Comparison of ENCODE assay signal across 15 mouse cellular contexts in genomic region chr4:151263786-151264414, GRCm38 (mm10).
DNase-seq lines count a peak whose midpoint lies in the region; ATAC-seq and TF ChIP-seq lines count a peak whose summit lies in the region.
"Had no signal": no experiment of that assay in that cellular context is flagged by ENCODE, and none has a peak within 500 bp of the region (broad histone marks: within the 10 kb centered on the region; RNA-seq: fewer than 3 reads in every experiment).

No protein-coding gene starts in this region.

- ATAC-seq in midbrain, embryonic 15.5 days (replicated peaks) = no peak
- ATAC-seq: CD4-positive, CD25-positive, alpha-beta regulatory T cell, adult 4 months; intestine, embryonic 15.5 days; liver, postnatal 0 days had no signal

- in situ Hi-C loops in CH12.LX (cut with MboI; ENCODE audit: low pct_ligation_motif_present, low pct_unique_long_range_greater_than_20kb, low sequenced_read_pairs) = no loop called here

- intact Hi-C loops in left cerebral cortex, postnatal 36 days (cut with DNase I) = no loop called here

- 41% methylated on average over 14 of the region's 14 CpGs for WGBS in midbrain, embryonic 15.5 days

- no peak overlapping the region for H3K27ac ChIP-seq in CH12.LX (ENCODE audit: insufficient read depth, low read depth)
- H3K27ac ChIP-seq in midbrain, embryonic 15.5 days = 0 out of 2 replicates have a peak overlapping the region, but pooled peaks have one; percentile 32
- H3K27ac ChIP-seq: gastrocnemius, adult 2 months; heart, adult 2 months; intestine, embryonic 15.5 days had no signal

- no peak for TF ChIP-seq RAD21 in CH12.LX (IDR thresholded peaks at IDR 0.05; ENCODE audit: low read depth, low read length)

- H3K9ac ChIP-seq in CH12.LX (ENCODE audit: insufficient read depth, low read depth) = no peak overlapping the region
- H3K9ac ChIP-seq in midbrain, embryonic 15.5 days = no peak overlapping the region
- H3K9ac ChIP-seq: intestine, embryonic 15.5 days; liver, postnatal 0 days had no signal

- no peak overlapping the region for H3K4me3 ChIP-seq in CH12.LX (replicated peaks in 1 of 3; ENCODE audit: low read depth in 2 of 3, low read length in 2 of 3, poor library complexity in 1 of 3)
- H3K4me3 ChIP-seq in midbrain, embryonic 15.5 days = no peak overlapping the region
- H3K4me3 ChIP-seq: gastrocnemius, adult 2 months; heart, adult 2 months; intestine, embryonic 15.5 days had no signal

- DNase-seq in left cerebral cortex, postnatal 36 days (ENCODE audit: low spot score in 2 of 2) = peak; percentile 15 to 19
- DNase-seq in left cerebral cortex, adult 8-10 months (ENCODE audit: low spot score in 2 of 2) = no peak
- DNase-seq in CH12.LX (ENCODE audit: extremely low read depth) (no peak), NIH3T3 (ENCODE audit: low read depth) (peak; percentile 11)
- no peak for DNase-seq in embryo, embryonic 10 days (ENCODE audit: low spot score)
- no peak for DNase-seq in adrenal gland, adult 8-10 months
- DNase-seq: cerebellum, adult 8-10 months; gastrocnemius, adult 2 months; heart, adult 2 months; kidney, postnatal 25 days; liver, postnatal 0 days; thymus, adult 2 months had no signal

- no peak for TF ChIP-seq CTCF in CH12.LX (conservative IDR thresholded peaks at IDR 0.05 in 1 of 2, IDR thresholded peaks at IDR 0.05 in 1 of 2; ENCODE audit: low read depth in 2 of 2, low read length in 2 of 2)

- TF ChIP-seq EP300 in CH12.LX (IDR thresholded peaks at IDR 0.05; ENCODE audit: low read length) = no peak

- H3K9me3 ChIP-seq in CH12.LX (replicated peaks; ENCODE audit: low read length) = peaks cover 96% of the 10 kb centered on the region
- no peaks in the 10 kb centered on the region for H3K9me3 ChIP-seq in midbrain, embryonic 15.5 days
- H3K9me3 ChIP-seq: intestine, embryonic 15.5 days had no signal

- H3K36me3 ChIP-seq in CH12.LX (replicated peaks in 1 of 2; ENCODE audit: control insufficient read depth in 1 of 2, insufficient read depth in 1 of 2, low read length in 1 of 2) = no peaks in the 10 kb centered on the region
- no peaks in the 10 kb centered on the region for H3K36me3 ChIP-seq in midbrain, embryonic 15.5 days (replicated peaks)
- H3K36me3 ChIP-seq: intestine, embryonic 15.5 days had no signal

- dilution Hi-C loops in CH12.LX (cut with MboI; ENCODE audit: extremely low pct_ligation_motif_present, extremely low pct_unique_long_range_greater_than_20kb, low sequenced_read_pairs) = no loop called here

- H3K79me2 ChIP-seq in CH12.LX (replicated peaks; ENCODE audit: control insufficient read depth, extremely low read depth, insufficient read depth, poor library complexity, severe bottlenecking) = no peaks in the 10 kb centered on the region

- H3K4me1 ChIP-seq in CH12.LX (ENCODE audit: control insufficient read depth in 1 of 2, insufficient read depth in 2 of 2) = no peaks in the 10 kb centered on the region
- H3K4me1 ChIP-seq in midbrain, embryonic 15.5 days = peaks cover 14% of the 10 kb centered on the region
- H3K4me1 ChIP-seq: intestine, embryonic 15.5 days had no signal

- H3K4me2 ChIP-seq in CH12.LX (ENCODE audit: insufficient read depth, low read depth, poor library complexity, severe bottlenecking) = no peak overlapping the region
- H3K4me2 ChIP-seq in midbrain, embryonic 15.5 days = no peak overlapping the region
- H3K4me2 ChIP-seq: intestine, embryonic 15.5 days had no signal

- no peak for TF ChIP-seq POLR2A in CH12.LX (IDR thresholded peaks at IDR 0.05; ENCODE audit: low read depth, low read length)

- H3K27me3 ChIP-seq in CH12.LX (replicated peaks) = no peaks in the 10 kb centered on the region
- H3K27me3 ChIP-seq in midbrain, embryonic 15.5 days (replicated peaks) = no peaks in the 10 kb centered on the region
- H3K27me3 ChIP-seq: intestine, embryonic 15.5 days had no signal

TF ChIP-seq in CH12.LX, 34 proteins besides CTCF, POLR2A, EP300 and RAD21:
- TF ChIP-seq MEF2A (IDR thresholded peaks at IDR 0.05; ENCODE audit: borderline replicate concordance, low read depth, low read length) (no peak), MAFK (IDR thresholded peaks at IDR 0.05; ENCODE audit: insufficient replicate concordance, low read length) (peak; percentile 28; the same call in 1 of the 2 replicates), MXI1 (IDR thresholded peaks at IDR 0.05; ENCODE audit: low read depth, low read length) (no peak), JUND (conservative IDR thresholded peaks at IDR 0.05; ENCODE audit: low read depth, low read length) (no peak)

Comparison
In these comparisons a context has a peak if more than half of its experiments do, and no peak if none do; other contexts are left out.
1. DNase-seq: peak in left cerebral cortex, postnatal 36 days (2 of 2) and NIH3T3 (single experiment); none in left cerebral cortex, adult 8-10 months (0 of 2), CH12.LX (single experiment), embryo, embryonic 10 days (single experiment) and adrenal gland, adult 8-10 months (single experiment).